Mouse (Mus musculus): ENCODE data around the gene Ifrd2.

GRCm38 (mm10) chr9:107553541-107554318 lies 33.7 kb upstream of the Ifrd2 start:
- TF ChIP-seq CTCF (IDR thresholded peaks at IDR 0.05; ENCODE audit: borderline replicate concordance, control insufficient read depth, extremely low read depth, insufficient read depth, low read length, poor library complexity), result 0 out of 2 replicates have a peak, but pooled peaks have one; percentile 13
- TF ChIP-seq POLR2A (IDR thresholded peaks at IDR 0.05; ENCODE audit: control insufficient read depth, extremely low read depth, insufficient read depth, low read length, poor library complexity), result no peak

All from thymus, adult 2 months (tissue).